Mouse (Mus musculus) right cerebral cortex, adult 2 months (tissue): Measurements from ENCODE around the gene Tnrc6a.

Experiments
- DNase-seq, 2 experiments: peaks; one replicate each; pipeline ENCODE4 v3.0.0; 2021 to 2022; ENCODE audit warnings: low spot score in 2 of 2

The Tnrc6a gene

DNA sequence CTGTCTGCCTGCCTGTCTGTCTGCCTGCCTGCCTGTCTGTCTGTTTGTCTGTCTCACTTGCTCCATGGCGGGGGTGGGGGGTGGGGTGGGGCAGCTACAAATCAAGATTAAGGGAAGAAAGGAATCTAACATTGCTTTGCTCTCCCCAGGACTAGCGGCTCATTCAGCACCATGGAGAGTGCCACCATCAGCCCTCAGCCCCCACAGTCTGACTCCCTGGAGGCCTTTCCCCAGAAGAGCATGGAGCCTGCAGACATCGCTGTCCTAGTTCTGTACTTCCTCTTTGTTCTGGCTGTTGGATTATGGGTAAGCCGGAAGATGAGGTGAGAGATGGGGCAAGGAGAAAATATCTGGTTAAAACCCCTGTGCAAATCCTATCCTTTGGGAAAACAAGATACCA lies 111.8 kb downstream of the Tnrc6a start:
- no peak for DNase-seq

DNA sequence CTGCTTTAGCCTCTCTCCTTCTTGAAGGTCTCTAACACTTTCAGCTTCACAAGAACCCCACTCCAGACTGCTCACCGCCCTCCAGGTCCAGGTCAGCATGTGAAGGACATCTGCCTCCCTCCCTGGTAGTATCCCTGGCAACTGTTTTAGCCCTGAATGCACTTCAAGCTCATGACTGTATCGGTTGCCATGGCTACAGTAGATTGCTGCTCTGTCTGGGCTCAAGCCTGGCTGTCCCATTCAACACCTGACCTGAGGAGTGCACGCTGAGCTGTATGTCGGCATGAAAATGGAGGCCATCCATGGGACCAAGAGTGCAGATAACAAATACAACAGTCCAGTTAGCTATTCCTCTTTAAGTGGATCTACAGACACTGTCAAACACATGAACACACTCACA lies 114.9 kb downstream of the Tnrc6a start:
- DNase-seq, result no peak

DNA sequence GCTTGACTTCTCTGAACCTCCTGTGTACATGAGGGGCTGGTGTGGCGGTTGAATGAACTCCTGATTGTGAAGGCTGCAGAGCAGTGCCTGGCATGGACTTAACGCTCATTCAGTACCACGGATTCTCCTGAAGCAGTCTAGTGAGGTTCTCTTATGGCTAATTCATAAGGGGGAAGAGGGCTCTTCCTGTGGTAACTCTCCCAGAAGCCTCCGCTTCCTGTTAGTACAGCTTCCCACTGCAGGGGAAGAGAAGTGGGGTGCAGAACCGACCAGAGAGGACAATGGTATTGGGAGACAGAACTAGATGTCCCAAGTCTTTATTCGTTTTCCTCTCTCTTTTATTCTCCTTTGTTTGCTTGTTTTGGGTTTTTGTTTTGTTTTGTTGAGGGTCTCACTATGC lies 116.4 kb downstream of the Tnrc6a start:
- no peak for DNase-seq

DNA sequence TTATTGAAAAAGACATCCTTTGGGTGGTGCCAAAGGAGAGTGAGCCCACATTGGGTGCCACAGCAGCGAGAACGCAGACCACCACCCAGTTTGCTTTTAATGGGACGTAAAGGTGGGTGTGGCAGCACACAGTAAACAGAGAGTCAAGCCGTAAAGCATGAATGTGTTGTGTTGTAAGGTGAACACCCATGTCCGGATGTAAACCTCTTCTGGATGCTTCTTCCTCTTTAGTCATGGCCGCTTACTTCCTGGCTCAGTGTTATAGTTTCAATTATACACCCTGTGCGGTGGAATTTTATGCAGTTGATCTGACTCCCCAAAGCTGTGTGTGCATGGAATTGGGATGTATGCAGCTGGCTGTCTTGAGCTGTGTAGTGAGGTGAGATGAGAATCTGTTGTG lies 118.6 kb downstream of the Tnrc6a start:
- DNase-seq, result no peak

DNA sequence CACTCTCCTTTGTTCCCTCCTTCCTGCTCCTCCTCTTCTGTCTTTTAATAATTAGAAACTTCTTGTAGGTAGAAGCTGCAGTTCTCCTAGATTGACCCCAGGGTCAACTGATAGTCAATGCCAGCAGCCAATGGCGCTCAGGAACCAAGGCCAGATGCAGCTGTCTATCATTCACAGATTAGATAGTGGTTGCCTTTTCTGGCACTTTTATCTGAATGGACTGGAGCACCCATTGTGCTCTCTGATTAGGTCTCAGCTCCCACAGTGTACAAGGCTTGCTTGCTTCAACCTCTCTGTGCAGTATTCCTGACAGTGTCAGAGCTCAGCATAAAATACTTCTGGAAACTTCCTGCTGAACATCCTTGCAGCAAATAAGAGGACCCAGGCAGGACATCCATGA lies 121.1 kb downstream of the Tnrc6a start:
- DNase-seq, result no peak
